Mouse (Mus musculus) testis, adult 2 months (tissue): ENCODE data around the gene Amhr2.

Source experiments
- CTCF ChIP-seq: fragments of 200-500 bp; IDR thresholded peaks from 2 replicates; pipeline ENCODE4 v1.5.1; 2012; ENCODE audit warnings: low read depth, mild to moderate bottlenecking, inconsistent platforms, low read length, moderate library complexity; ENCODE audit not compliant: control insufficient read depth, insufficient read depth, insufficient replicate concordance
- POLR2A ChIP-seq: fragments of 200-500 bp; IDR thresholded peaks from 2 replicates; pipeline ENCODE4 v1.6.1; 2012; ENCODE audit warnings: low read depth, mild to moderate bottlenecking, inconsistent platforms, low read length, moderate library complexity; ENCODE audit not compliant: control insufficient read depth

DNA sequence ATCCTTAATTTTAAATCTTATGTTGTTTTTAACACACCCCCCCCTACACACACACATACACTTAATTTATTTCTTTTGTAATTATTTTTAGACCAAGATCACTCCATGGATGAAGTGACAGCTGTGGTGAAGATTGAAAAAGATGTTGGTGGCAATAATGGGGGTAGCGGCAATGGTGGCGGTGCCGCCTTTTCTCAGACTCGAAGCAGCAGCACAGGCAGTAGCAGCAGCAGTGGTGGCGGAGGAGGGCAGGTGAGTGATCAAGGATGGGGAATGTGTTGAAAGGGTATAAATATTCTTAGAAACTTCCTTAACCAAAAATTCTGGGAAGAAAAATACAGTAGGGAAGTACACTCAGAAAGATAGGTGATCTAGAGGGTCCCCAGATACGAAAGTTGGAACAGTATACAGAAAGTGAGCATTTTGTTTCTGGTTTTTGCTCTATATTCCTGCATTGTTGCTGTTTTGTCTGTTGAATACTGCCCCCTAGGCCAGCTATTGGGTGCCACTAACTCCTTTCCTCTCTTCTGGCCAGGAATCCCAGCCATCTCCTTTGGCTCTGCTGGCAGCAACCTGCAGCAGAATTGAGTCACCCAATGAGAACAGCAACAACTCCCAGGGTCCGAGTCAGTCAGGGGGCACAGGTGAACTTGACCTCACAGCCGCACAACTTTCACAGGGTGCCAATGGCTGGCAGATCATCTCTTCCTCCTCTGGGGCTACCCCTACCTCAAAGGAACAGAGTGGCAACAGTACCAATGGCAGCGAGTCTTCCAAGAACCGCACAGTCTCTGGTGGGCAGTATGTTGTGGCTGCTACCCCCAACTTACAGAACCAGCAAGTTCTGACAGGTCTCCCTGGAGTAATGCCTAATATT is 37.2 kb upstream of the Amhr2 start:
- TF ChIP-seq CTCF (no peak), POLR2A (no peak)
